Mouse (Mus musculus): ENCODE measurements around the gene Btf3l4. TPM values are rescaled to one million over a fixed set of nuclear protein-coding genes. Genes with fewer than 3 reads are reported as not detected.

Gene Btf3l4
- polyA plus RNA-seq, 1 experiment = 16.7 TPM

DNA sequence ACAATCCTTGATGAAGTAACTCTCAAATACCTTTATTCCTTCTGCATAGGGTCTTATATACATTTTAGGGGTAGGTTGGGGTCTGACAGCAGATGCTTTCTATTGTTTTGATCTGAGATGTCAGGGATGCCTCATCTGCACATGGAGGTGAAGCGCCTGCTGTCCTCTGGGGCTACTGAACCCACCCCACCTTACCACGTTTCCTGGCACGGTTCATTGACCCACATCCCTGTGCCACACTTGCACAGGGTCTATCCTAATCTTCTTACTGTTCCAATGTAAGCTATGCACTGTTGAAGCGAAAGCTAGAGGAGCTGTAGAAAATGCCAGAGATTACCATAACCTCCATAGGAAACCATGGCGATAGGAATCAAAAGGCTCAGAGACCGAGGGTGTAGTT, 21.9 kb downstream of the Btf3l4 start:
- Histone ChIP-seq H3K27me3 (replicated peaks; ENCODE audit: control insufficient read depth, insufficient read depth, low read length) (no peaks in the 10 kb centered on the region), H3K36me3 (ENCODE audit: control insufficient read depth, insufficient read depth, low read length) (no peaks in the 10 kb centered on the region; the same call in 1 of the 2 replicates), H3K4me3 (ENCODE audit: insufficient read depth, low read depth, low read length) (no peak overlapping the region), H3K4me1 (ENCODE audit: control insufficient read depth, insufficient read depth, low read length) (no peaks in the 10 kb centered on the region), H3K27ac (ENCODE audit: insufficient read depth, low read depth, low read length) (no peak overlapping the region)
- WGBS = 63% methylated on average over 6 of the region's 6 CpGs
- DNase-seq = no peak
- TF ChIP-seq POLR2A (IDR thresholded peaks at IDR 0.05; ENCODE audit: low read depth, low read length) = no peak
- no peak for TF ChIP-seq CTCF (conservative IDR thresholded peaks at IDR 0.05; ENCODE audit: insufficient read depth, insufficient read length, low read depth, low read length)

DNA sequence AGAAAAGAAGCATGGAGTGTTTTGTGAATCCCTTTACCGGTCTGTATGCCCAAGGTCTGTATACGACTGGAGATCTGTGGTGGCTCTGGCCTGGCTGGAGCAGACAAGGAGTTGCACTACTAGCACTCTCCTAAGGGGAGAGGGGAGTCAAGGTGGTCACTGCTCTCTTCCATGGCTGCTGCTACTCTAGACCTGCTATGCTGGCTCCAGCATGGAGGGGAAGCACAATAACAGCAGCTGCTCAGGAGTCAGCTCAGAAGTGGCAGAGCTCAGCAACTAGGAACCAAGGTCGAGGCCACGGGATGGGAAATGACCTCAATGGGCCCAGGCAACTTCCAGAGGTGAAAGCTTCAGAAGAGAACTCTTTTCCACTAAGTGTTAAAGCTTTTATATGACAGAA, 22.3 kb downstream of the Btf3l4 start:
- Histone ChIP-seq H3K27ac (ENCODE audit: insufficient read depth, low read depth, low read length) (no peak overlapping the region), H3K27me3 (replicated peaks; ENCODE audit: control insufficient read depth, insufficient read depth, low read length) (no peaks in the 10 kb centered on the region), H3K36me3 (ENCODE audit: control insufficient read depth, insufficient read depth, low read length) (no peaks in the 10 kb centered on the region; the same call in 1 of the 2 replicates), H3K4me1 (ENCODE audit: control insufficient read depth, insufficient read depth, low read length) (no peaks in the 10 kb centered on the region), H3K4me3 (ENCODE audit: insufficient read depth, low read depth, low read length) (no peak overlapping the region)
- TF ChIP-seq POLR2A (IDR thresholded peaks at IDR 0.05; ENCODE audit: low read depth, low read length) (no peak), CTCF (conservative IDR thresholded peaks at IDR 0.05; ENCODE audit: insufficient read depth, insufficient read length, low read depth, low read length) (no peak)
- no peak for DNase-seq
- WGBS = 64% methylated on average over 4 of the region's 4 CpGs

DNA sequence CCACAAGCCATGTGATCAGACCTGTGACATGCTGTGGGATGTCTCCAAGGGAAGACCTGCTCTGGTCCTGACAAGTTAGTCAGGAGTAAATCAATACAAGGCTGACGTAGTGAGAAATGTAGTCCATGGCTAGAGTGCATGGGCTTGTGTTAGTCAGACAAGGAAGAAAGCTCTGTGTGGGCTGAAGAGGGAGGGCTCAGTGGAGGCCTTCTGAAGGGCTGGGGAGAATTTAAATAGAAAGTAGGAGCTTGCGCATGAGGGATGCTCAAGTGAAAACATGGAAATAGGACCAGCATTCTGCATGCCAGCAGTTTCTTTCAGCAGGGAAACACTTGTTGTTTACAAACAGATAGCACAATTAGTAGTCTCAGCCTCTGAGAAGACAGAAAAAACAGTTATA, 29.9 kb downstream of the Btf3l4 start:
- no peaks in the 10 kb centered on the region for H3K36me3 ChIP-seq (ENCODE audit: control insufficient read depth, insufficient read depth, low read length)
- H3K27me3 ChIP-seq (replicated peaks; ENCODE audit: control insufficient read depth, insufficient read depth, low read length) = no peaks in the 10 kb centered on the region
- no peaks in the 10 kb centered on the region for H3K4me1 ChIP-seq (ENCODE audit: control insufficient read depth, insufficient read depth, low read length)
- TF ChIP-seq CTCF (conservative IDR thresholded peaks at IDR 0.05; ENCODE audit: insufficient read depth, insufficient read length, low read depth, low read length) (no peak), POLR2A (IDR thresholded peaks at IDR 0.05; ENCODE audit: low read depth, low read length) (no peak)
- WGBS = 90% methylated on average over 2 of the region's 2 CpGs
- no peak for DNase-seq
- no peak overlapping the region for H3K4me3 ChIP-seq (ENCODE audit: insufficient read depth, low read depth, low read length)
- H3K27ac ChIP-seq (ENCODE audit: insufficient read depth, low read depth, low read length) = no peak overlapping the region

DNA sequence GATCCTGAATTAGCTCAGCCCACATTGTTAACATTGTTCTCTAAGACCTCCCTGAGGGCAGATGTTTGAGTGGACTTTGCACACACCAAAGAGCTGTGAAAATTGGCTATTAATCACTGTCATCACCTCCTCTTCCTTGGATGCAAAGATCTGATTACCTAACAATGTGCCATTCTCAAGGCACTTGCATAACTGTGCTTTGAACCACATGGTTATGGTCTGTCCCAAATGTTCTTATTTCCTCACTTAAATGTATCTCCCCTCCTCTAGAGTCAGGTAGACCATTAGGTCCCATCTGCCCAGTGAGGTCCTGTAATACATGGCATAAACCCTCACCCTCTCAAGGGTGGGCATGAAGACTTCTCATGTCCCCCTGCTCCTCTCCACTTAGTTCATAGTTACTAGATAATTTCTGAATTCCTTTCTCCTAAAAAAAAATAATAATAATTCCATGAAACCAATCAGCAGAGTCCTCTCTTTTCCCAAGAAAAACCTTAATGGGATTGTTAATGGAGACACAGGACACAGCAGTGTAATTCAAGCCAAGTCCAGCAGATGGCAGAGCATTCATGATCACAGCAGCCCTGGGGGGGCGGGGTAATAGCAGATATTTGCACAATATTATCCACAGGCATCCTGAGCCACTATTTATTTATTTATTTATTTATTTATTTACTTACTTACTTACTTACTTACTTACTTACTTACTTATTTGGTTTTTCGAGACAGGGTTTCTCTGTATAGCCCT, 35.2 kb downstream of the Btf3l4 start:
- DNase-seq = peak; percentile 79
- WGBS = 49% methylated on average over 2 of the region's 2 CpGs
- no peak overlapping the region for H3K4me3 ChIP-seq (ENCODE audit: insufficient read depth, low read depth, low read length)
- no peaks in the 10 kb centered on the region for H3K4me1 ChIP-seq (ENCODE audit: control insufficient read depth, insufficient read depth, low read length)
- H3K27ac ChIP-seq (ENCODE audit: insufficient read depth, low read depth, low read length) = no peak overlapping the region
- H3K36me3 ChIP-seq (ENCODE audit: control insufficient read depth, insufficient read depth, low read length) = no peaks in the 10 kb centered on the region
- no peaks in the 10 kb centered on the region for H3K27me3 ChIP-seq (replicated peaks; ENCODE audit: control insufficient read depth, insufficient read depth, low read length)
- TF ChIP-seq POLR2A (IDR thresholded peaks at IDR 0.05; ENCODE audit: low read depth, low read length) (no peak), CTCF (conservative IDR thresholded peaks at IDR 0.05; ENCODE audit: insufficient read depth, insufficient read length, low read depth, low read length) (peak; percentile 76)

DNA sequence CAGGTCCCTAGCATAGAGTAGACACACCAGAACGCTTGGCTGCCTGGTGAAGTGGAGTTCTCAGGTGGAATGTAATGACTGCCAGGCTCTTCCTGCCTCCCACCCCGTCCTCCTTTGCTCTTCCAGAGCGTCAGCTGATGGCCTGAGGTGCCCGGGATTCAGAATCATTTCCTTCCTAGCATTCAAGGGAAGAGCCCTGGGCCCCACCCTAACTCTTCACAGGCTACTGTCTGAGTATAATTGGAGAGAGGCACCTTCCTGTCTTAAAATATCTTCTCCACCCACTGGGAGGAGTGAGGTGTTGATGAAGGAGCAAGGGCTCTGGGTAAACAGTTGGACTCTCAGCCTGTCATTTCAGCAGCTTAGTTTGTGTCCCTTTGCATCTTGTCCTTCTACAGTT, 36.7 kb downstream of the Btf3l4 start:
- Histone ChIP-seq H3K36me3 (ENCODE audit: control insufficient read depth, insufficient read depth, low read length) (no peaks in the 10 kb centered on the region), H3K27ac (ENCODE audit: insufficient read depth, low read depth, low read length) (peak overlapping the region; percentile 59; the same call in 1 of the 2 replicates), H3K27me3 (replicated peaks; ENCODE audit: control insufficient read depth, insufficient read depth, low read length) (no peaks in the 10 kb centered on the region), H3K4me1 (ENCODE audit: control insufficient read depth, insufficient read depth, low read length) (no peaks in the 10 kb centered on the region), H3K4me3 (ENCODE audit: insufficient read depth, low read depth, low read length) (no peak overlapping the region)
- 39% methylated on average over 4 of the region's 4 CpGs for WGBS
- TF ChIP-seq CTCF (conservative IDR thresholded peaks at IDR 0.05; ENCODE audit: insufficient read depth, insufficient read length, low read depth, low read length) (no peak), POLR2A (IDR thresholded peaks at IDR 0.05; ENCODE audit: low read depth, low read length) (no peak)
- DNase-seq = peak; percentile 58

DNA sequence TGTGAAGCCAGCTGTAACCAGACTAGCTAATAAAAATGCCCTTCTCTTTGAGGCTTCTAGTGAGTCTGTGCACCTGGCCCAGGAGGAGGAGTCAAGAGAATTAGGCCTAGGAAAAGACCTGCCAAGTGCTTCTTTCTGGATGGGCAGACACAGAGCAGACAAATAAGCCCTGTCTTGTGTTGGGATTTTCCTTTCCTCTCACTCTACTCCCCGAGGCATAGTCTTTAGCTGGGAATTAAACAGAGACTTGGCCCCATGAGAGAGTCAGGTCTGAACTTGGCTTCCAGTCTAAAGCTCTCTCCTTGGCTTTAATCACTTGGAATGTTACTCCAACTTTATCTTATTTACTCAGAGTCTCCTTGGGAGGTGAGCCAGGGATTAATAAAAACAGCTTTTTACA, 39.5 kb downstream of the Btf3l4 start:
- Histone ChIP-seq H3K27me3 (replicated peaks; ENCODE audit: control insufficient read depth, insufficient read depth, low read length) (no peaks in the 10 kb centered on the region), H3K4me3 (ENCODE audit: insufficient read depth, low read depth, low read length) (no peak overlapping the region), H3K4me1 (ENCODE audit: control insufficient read depth, insufficient read depth, low read length) (no peaks in the 10 kb centered on the region), H3K36me3 (ENCODE audit: control insufficient read depth, insufficient read depth, low read length) (no peaks in the 10 kb centered on the region), H3K27ac (ENCODE audit: insufficient read depth, low read depth, low read length) (no peak overlapping the region)
- 59% methylated on average over 1 of the region's 1 CpGs for WGBS
- DNase-seq = no peak
- TF ChIP-seq POLR2A (IDR thresholded peaks at IDR 0.05; ENCODE audit: low read depth, low read length) (no peak), CTCF (conservative IDR thresholded peaks at IDR 0.05; ENCODE audit: insufficient read depth, insufficient read length, low read depth, low read length) (no peak)

DNA sequence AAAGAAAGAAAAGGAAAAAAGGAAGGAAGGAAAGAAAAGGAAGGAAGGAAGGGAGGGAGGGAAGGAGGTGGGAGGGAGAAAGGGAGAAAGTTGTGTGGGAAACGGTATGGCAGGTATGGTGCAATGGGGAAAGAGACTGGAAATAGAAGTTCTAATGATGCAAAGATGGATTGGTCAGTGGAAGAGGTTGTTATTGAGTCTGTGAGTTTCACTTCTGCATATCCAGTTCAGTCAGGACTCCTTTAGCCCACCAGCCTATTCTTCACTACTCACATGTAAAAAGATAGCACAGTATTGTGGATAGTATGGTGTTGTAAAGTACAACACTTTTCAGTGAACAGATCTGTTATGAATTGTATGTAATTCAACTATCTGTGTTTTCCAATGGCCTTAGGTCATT, 42.9 kb downstream of the Btf3l4 start:
- no peaks in the 10 kb centered on the region for H3K36me3 ChIP-seq (ENCODE audit: control insufficient read depth, insufficient read depth, low read length)
- H3K4me3 ChIP-seq (ENCODE audit: insufficient read depth, low read depth, low read length) = no peak overlapping the region
- WGBS = 68% methylated on average over 1 of the region's 1 CpGs
- H3K27me3 ChIP-seq (replicated peaks; ENCODE audit: control insufficient read depth, insufficient read depth, low read length) = no peaks in the 10 kb centered on the region
- TF ChIP-seq CTCF (conservative IDR thresholded peaks at IDR 0.05; ENCODE audit: insufficient read depth, insufficient read length, low read depth, low read length) (no peak), POLR2A (IDR thresholded peaks at IDR 0.05; ENCODE audit: low read depth, low read length) (no peak)
- no peak overlapping the region for H3K27ac ChIP-seq (ENCODE audit: insufficient read depth, low read depth, low read length)
- H3K4me1 ChIP-seq (ENCODE audit: control insufficient read depth, insufficient read depth, low read length) = no peaks in the 10 kb centered on the region
- no peak for DNase-seq

Measured in kidney, adult 2 months (tissue).